Mouse (Mus musculus): ENCODE measurements at regions not wholly inside any gene's neighbourhood (a gene's known extent, or its start where the extent isn't known, plus 50 kb on each side); places are given as distances from the start of the nearest gene placed in this dataset.

DNA sequence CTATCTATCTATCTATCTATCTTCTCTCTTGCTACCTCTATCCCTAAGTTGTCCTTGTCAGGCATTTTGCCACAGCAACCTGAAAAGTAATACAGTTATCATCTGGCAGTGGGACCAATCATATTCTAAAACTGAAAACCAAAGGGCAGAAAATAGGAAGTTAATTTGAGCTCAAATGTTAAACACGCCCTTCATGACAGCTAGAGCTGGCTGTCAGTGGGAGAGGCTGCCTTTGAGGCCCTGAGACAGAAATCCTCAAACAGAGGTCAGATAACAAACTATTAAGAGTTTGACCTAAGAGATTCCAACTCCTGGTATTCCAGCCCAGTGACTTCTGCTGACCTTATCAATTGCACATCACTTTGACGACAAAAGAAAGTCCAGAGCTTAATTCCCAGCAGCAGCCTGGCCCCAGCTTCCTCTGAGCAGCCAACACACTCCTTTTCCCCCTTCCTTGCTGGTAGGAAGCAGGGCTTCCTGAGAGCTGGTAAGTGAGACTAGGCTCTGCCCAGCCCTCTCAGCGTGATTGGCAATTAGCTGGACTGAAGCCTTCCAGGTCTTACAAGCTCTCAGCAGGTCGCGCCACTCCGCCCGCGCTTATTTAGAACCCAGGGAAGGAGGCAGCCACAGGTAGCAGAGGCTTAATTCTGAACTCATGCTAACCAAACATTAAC, 250.0 kb downstream of the Sec61b start:
- peak; percentile 57 for DNase-seq (ENCODE audit: low read depth, low spot score)

DNA sequence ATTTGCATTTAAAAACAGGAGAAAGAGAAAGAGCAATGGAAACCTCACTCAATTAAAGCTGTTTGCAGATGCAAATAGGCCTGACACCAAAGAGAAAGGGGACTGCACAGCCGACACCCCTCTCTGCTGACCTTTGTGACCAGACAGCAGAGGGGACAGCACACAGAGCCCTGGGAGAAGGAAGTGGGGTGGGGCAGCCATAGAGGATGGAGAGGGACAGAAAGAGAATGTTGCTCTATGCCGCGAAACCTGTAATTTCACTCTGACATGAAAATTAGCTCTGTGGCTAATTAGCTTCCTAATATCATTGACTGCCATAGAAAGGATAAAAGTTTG, 250.5 kb downstream of the Sec61b start:
- DNase-seq (ENCODE audit: low read depth, low spot score), result no peak

DNA sequence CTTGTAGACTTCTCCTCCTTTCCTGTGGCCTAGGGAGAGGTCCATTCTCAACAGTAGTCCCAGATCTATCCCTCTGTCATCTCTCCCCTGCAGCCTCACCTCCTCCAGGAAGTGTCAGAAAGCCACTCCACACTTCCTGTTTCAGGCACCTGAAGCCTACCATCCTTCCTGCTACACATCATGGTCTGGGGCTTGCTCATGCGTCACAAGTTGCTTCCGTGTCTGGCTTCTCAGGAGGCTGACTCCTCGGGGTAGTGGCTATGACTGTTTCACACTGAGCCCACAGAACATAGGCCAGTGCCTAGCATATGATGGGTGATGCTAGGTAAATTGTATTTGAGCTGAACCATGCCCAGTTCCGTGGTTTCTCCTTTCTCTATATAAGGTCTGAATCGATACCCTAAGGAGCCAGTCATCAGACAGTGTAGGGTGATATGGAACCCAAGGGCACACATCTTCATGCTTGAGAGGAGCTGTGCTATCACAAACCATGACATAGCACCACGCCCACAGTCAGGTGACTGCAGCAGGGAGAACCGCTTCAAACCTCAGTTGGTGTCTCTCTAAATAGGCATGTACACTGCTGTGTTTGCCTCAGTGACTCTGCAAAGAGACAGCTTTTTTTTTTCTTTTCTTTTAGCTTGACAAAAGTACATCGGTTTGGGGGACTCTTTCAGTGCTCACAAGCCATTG, 272.2 kb downstream of the Sec61b start:
- DNase-seq (ENCODE audit: low read depth, low spot score), result no peak

DNA sequence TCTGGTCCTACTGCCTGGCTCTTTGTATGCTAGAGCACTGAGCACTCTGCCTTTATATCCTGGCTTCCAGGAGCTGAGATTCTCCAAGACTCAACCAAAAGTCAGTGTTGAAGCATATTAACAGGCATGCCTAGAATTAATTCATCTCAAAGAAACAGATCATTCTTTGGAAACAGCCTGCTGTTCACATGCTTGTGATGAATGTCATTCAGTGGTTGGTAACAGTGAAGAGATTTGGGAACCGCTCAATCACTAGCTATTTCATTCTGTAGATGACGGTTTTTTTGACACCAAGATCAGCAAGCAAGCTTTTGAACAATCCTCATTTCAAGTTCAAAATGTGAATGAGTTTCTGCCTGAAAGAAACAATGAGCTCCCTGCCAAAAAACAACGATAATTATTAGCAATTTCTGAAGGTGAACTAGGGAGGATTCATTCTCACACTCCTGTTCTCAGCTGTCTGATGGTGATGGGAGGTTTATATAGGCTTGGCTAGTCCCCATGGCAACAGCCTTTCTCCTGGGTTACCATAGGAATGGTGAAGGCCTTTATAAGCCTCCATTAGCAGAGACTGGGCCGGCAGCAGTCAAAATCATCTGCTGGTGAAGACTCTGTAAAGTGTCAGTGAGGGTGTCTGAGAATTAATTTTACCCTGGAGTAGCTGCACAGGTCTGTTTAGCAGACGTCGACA, 272.6 kb upstream of the Nr4a3 start:
- DNase-seq (ENCODE audit: low read depth, low spot score), result peak; percentile 8

DNA sequence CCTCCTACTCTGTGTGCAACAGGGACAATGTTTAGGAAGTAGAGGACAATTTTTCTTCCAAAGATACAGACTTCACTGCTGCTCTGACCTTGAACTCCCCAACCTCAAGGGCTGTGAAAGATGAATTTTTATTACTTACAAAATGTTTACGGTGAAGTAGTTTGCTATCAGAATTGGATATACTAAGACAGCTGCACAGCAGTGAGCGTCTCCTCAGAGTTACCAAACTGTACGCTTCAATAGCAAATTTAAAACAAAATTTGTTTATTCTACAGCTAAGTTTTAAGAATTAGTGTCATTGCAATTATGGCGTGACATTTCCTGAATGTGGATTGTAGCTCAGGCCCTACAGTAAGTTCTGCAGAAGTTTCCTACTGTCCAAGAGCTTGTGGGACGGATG, 270.3 kb upstream of the Nr4a3 start:
- DNase-seq (ENCODE audit: low read depth, low spot score), result no peak

DNA sequence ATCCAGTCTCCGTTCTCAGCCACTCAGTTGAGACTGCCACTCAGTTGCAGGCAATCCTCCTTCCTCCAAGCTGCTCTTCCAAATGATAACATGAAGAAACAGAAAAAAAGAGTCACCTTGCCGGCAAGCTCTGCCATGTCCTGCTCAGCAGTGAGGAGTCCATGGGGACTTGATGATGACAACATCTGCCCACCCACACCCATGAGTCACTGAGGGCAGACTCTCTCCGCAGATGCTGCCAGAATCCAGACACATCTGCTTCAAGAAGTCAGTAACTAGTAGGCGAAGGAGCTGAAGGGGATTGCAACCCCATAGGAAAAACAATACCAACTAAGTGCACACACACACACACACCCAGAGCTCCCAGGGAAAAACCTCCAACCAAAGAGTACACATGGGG, 263.9 kb upstream of the Nr4a3 start:
- DNase-seq (ENCODE audit: low read depth, low spot score), result no peak

DNA sequence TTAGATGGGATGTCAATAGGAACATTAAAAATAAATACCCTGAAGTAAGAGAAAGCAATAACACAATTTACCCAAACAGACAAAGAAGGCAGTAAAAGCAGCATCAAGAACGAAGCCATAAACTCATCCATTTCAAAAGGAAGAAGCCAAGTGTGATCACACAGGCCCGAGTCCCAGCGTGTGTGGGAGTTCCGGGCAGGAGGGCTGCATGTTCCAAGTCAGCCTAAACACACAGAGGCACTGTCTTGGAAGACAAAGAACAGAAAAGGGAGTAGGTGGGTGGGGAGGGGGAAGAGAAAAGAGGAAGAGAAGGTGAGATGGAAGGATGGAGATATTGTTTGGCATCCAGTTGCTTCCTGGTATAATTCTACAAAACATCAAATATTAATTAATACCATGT, 248.0 kb upstream of the Nr4a3 start:
- DNase-seq (ENCODE audit: low read depth, low spot score), result no peak

DNA sequence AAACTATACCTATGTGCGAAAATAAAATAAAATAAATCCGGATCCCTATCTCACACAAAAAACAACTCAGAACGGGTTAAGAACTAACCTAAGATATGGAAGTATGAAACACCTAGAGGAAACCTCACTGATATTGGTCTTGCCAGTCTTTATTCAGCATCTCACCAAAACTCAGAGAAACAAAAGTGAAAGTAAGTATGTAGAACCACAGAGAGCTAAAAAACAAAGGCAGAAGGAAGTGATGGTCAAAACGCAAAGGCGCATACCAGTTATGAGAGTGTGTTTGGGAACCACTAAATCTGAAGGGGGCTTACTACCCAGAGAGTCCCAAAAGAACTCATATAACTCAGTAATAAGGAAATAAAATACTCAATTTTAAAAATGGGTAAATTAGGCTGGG, 245.8 kb upstream of the Nr4a3 start:
- DNase-seq (ENCODE audit: low read depth, low spot score), result no peak

DNA sequence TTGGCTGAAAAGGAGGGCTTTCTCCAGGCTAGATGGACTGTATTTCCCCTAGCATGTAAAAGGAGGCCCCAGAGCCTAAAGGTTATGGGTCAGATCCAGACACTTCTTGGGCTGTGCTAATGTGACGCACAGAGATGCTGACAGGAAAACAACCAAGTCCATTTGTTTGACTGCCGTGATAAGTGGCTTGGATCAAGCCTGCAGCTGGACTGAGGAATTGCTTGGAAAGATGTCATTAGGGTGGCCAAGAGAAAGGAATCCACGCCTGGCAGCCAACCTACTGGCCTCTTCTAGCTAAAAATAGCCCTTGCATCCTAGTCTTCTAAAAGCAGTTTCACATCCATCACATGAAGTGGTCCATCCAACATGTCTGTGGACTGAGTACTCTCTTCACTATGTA, 241.8 kb upstream of the Nr4a3 start:
- DNase-seq (ENCODE audit: low read depth, low spot score), result no peak

DNA sequence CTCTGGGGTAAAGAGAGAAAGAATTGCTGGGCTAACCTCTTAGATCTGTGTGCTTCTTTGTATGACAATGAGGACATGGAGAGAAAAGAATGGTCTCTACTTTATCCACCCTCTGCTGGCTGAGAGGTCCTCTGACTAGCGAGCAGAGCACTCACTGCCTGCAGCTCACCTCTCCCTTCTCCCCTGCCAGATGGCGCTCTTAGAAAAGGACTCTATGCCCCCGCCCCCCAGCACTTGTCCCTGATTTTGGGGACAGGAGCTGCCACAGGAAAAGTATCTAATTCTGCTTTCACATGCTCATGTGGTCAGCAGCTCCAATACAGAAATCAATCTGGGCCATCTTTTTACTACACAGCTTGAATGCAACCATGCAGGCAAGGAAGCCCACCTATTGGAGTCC, 237.1 kb upstream of the Nr4a3 start:
- peak; percentile 10 for DNase-seq (ENCODE audit: low read depth, low spot score)

DNA sequence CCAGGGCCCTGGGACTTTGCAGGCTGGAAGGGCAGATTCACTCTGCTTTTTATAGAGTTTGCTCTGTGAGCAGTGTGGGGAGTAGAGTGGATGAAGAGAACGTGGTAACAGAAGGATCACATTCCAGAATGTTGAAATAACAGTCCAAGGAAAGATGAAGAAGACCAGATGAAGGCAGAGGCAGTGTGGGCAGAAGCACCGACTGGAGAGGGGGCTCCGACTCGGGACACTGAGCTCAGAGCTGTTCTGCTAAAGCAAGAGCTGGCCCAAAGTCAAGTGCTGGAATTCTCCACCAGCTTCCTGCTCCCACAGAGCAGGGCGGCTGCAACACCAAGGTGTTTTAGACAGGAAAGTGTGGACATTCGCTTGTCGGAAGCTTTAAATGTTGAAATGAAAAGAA, 230.9 kb upstream of the Nr4a3 start:
- no peak for DNase-seq (ENCODE audit: low read depth, low spot score)

DNA sequence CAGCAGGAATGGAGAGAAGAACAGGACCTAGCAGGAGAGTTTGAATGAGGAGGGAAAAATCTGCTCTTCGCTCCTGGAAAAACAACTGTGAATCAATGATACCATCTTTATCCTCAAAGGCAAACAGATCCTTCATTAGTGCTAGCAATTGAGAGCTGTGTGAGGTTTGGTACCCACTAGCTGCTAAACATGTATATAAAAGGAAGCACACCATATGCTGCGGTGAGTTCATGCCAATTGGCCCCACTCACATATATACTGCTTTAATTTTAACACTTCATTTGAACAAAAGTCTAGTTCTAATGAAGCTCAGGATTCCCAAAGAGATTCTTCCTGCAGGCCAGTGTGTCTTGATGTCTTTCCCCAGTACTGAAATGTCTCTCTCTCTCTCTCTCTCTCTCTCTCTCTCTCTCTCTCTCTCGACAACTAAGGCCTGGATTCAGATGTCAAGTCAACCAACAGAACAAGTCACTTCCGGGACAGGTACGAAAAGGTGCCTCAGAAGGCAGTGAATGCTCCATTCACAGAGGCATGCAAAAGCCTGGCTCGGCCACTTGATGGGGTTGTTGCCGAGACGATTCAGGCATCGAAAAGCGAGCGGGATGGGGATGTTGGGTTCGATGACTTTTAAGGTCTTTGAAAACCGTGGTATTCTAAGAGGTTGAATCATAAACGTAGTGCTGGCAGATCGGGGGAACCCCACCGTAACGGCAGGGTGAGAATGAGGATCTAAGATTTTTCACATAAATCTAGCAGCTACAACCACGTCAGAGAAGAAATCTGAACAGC, 226.4 kb upstream of the Nr4a3 start:
- DNase-seq (ENCODE audit: low read depth, low spot score), result no peak

DNA sequence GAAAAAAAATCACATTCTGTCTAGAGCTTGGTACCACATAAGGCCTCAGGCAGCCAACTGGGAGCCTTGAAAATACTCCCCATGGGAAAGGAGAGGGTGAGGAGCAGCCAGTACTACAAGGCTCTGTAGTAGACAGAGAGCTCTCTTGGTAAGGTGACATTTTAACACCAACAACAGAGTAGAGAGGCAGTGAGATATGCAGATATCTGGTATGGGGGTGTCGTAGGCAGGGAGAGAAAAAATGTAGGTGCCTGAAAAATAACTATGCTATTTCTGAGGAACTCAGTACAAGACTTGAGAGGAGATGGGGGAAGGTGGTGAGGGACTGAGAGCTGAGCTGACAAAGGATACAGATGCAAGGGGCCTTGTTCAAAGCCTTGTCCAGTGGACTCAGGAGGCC, 224.4 kb upstream of the Nr4a3 start:
- DNase-seq (ENCODE audit: low read depth, low spot score), result no peak

DNA sequence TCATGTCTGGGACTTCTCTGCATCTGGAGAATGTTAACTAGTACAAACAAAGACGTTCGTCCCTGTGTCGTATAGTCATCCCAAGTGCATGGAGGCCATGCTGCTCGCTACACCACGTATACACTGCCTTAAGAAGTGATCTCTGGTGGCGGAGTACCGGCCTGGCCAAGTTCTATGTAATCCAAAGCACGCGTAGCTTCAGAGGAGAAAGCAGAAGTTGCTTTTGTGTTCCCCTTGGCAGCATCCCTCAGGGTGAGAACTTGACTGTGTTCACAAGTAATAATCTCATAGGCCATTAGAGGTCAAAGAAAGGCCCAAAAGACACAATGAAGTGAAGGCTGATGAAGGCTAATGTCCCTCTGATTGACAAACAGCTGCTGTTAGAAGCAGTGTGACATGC, 221.7 kb upstream of the Nr4a3 start:
- DNase-seq (ENCODE audit: low read depth, low spot score), result no peak

DNA sequence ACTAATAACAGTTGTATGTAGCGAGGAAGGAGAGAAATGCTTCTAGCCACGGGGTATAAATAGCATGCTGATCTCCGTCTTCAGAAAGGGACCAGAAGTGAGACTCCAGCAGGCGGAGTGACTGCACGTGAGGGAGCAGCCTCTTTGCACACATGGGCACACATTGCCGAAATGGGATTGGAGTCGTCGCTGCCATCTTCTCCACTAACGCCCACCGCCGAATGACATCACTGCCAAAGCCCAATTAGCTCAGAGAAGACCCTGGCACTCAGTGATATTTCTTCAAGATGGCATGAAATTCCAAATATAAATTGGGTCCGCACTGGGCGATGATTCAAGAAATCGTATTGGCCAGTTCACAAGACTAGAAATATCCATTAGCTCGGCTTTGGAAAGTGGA, 220.9 kb upstream of the Nr4a3 start:
- DNase-seq (ENCODE audit: low read depth, low spot score), result no peak

DNA sequence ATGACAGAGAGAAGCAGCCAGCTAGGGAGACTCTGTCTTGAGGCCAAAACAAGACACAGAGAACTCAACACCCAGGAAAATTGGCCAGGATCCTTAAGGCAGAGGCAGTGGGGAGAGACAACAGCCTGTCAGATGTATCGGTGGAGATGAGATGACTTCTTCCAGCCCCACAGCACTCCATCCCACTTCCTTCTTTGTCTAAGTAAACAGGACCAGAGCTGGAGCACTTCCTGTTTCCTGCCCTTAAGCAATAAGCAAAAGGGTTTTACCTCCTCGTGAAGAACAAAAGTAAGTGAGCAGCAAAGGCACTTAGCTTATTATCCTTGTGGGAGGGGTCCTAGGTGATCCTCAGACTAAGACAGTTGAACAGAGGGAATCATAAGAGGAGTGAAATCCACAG, 212.0 kb upstream of the Nr4a3 start:
- no peak for DNase-seq (ENCODE audit: low read depth, low spot score)

DNA sequence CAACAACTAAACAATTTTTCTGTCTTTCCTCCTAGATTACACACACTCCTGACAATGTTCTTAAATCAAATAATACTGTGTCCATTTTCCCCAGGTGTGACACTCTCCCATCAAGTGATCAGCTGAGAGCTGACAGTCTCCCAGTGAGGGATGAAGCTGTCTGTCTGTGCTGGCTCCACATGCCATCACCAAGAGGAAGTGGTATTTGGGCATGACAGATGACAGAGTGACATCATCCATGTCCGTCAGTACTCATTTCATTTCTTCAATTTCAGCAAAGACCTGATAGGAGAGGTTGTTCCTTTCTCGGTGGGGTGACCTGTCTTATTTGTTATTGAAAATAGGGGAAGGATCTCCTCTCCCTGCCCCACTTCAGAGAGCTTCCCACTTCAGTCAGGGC, 206.5 kb upstream of the Nr4a3 start:
- no peak for DNase-seq (ENCODE audit: low read depth, low spot score)

DNA sequence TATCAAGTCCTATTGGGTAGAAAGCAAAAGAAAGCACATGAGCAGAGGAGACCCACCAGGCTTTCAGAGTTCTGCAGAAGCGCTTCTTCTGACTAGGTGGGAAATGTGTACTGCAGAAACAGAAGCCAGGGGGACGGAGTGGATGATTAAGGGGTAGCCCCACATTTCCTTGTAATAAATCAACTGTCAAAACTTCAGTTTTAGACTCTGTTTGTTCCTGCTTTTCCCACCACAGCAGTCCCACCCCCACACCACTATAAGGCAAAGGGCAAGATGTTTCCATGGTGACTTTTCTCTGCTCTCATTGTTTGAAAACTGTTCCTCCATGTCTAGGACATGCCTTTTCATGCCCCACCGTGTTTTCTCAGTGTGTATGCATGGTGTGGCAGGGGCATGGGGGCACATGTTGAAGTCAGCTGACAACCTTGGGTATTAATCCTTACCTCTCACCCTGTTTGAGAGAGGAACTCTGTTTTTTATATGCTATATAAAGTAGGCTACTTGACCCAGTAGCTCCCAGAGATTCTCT, 202.8 kb upstream of the Nr4a3 start:
- no peak for DNase-seq (ENCODE audit: low read depth, low spot score)

DNA sequence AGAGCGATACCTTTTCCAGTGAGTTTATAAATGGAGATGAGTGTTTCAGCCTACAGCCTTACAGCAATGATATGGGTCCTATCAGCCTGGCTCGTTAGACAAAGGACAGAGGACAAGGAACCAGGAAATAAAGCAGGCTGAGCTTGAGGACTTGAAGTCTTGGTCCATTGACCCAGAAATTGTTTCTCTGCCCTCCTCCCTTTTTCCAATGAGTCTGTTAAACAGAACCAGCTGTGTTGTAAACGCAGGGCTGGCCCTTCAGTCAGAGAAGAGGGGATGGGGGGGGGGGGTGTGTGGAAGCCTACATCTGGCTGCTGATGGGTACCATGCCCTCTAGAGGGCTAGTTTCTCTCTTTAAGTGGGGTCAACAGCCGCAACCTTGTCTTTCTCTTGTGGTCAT, 199.7 kb upstream of the Nr4a3 start:
- DNase-seq (ENCODE audit: low read depth, low spot score), result no peak

DNA sequence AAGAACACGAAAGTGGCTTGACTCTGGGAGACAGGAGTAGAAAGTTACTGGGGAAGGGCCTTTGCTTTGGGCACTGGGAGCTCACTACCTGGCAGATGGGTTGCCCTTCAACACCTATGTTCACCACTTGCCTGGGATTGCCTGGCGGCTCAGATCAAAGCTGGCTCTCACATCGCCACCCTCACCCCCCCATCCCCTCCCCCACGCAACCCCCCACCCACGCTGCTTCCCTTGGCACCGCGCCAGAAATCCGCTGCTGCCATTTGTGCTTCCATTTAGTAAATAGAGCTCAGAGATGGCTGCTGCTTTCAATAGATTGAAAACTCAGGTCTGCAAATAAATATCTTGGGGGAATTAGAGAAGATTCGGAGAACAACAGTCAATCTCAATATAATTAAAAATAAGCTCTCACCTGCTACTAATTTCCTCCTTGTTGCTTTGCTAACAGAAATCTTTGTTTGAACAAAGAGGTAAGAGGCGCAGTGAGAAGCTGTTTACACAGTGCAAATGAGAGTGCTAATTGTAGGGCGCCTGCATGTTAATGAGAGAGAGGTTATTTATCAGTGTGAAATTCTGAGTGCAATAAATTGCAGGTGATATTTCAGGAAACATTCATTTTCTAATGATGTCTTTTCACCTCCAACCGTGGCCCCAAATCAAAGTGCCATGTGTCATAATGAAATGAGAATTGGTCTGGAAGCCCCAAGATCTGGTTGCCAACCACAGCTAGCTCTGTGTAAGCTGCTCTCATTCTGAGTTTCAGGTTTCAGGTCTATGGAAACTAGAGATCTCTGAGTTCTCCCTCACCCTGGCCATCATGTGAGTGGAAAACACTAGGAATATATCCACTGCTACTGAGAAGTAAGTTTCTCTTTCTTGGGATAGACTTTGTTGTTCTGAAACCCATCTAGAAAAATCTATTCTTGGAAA, 198.3 kb upstream of the Nr4a3 start:
- DNase-seq (ENCODE audit: low read depth, low spot score), result no peak

DNA sequence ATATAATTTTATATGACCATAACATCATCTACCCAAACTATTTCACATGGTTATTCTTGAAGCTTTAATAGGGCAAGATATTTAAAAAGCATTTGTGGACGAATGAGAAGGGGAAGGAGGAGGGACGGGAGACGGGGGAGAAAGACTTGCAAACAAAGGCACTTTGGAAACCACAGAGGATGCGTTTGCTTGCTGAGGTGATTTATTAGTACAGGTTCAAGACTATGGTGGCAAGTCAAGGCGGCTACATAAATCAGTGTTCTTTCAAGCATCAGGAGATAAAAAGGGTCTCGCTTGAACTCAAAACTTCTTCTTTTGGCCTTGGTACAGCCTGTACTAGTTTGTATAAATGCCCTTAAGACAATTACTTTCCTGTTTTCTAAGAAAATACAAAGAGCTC, 183.8 kb upstream of the Nr4a3 start:
- no peak for DNase-seq (ENCODE audit: low read depth, low spot score)

Measured in R1 (cell line).